Comparison of ENCODE assay signal across 8 mouse cellular contexts in genomic region chr14:55899701-55900413, GRCm38 (mm10). TPM values are rescaled to one million over a fixed set of nuclear protein-coding genes. Genes with fewer than 3 reads are reported as not detected.
DNase-seq lines count a peak whose midpoint lies in the region; ATAC-seq and TF ChIP-seq lines count a peak whose summit lies in the region.

TSS of gene Sdr39u1 (minus strand) at chr14:55900293.

- H3K79me2 ChIP-seq in CH12.LX (replicated peaks; ENCODE audit: control insufficient read depth, extremely low read depth, insufficient read depth, poor library complexity, severe bottlenecking), result no peaks in the 10 kb centered on the region

- H3K27me3 ChIP-seq in CH12.LX (replicated peaks), result no peaks in the 10 kb centered on the region
- no peaks in the 10 kb centered on the region for H3K27me3 ChIP-seq in forebrain, postnatal 0 days (ENCODE audit: insufficient read depth, low read length)
- no peaks in the 10 kb centered on the region; the same call in 1 of the 2 replicates for H3K27me3 ChIP-seq in liver, embryonic 16.5 days (ENCODE audit: control insufficient read depth, insufficient read depth, low read depth, low read length)
- no peaks in the 10 kb centered on the region for H3K27me3 ChIP-seq in neural tube, embryonic 12.5 days (replicated peaks)
- H3K27me3 ChIP-seq in stomach, embryonic 16.5 days (ENCODE audit: control insufficient read depth, insufficient read depth, low read length), result no peaks in the 10 kb centered on the region

- no peak for TF ChIP-seq EP300 in CH12.LX (IDR thresholded peaks at IDR 0.05; ENCODE audit: low read length)

- no peak for TF ChIP-seq CTCF in CH12.LX (conservative IDR thresholded peaks at IDR 0.05 in 1 of 2, IDR thresholded peaks at IDR 0.05 in 1 of 2; ENCODE audit: low read depth in 2 of 2, low read length in 2 of 2)
- peak; percentile 4; the same call in 1 of the 2 replicates for TF ChIP-seq CTCF in forebrain, postnatal 0 days (IDR thresholded peaks at IDR 0.05; ENCODE audit: low read depth)

- dilution Hi-C loops in CH12.LX (cut with MboI; ENCODE audit: extremely low pct_ligation_motif_present, extremely low pct_unique_long_range_greater_than_20kb, low sequenced_read_pairs), result no loop called here

- intact Hi-C loops in heart, postnatal 25 days (cut with DNase I), result no loop called here

- peak within 1 kb of the TSS; percentile 92 for H3K9ac ChIP-seq in CH12.LX (ENCODE audit: insufficient read depth, low read depth)
- H3K9ac ChIP-seq in forebrain, postnatal 0 days, result peak within 1 kb of the TSS; percentile 85
- peak within 1 kb of the TSS; percentile 53 for H3K9ac ChIP-seq in liver, embryonic 16.5 days (ENCODE audit: low read depth, low read length)
- H3K9ac ChIP-seq in neural tube, embryonic 12.5 days, result peak within 1 kb of the TSS; percentile 53
- H3K9ac ChIP-seq in stomach, embryonic 16.5 days (ENCODE audit: low read length), result peak within 1 kb of the TSS; percentile 79

- H3K36me3 ChIP-seq in CH12.LX (replicated peaks in 1 of 2; ENCODE audit: control insufficient read depth in 1 of 2, insufficient read depth in 1 of 2, low read length in 1 of 2), result peaks cover 33 to 41% of the 10 kb centered on the region in 2 experiments
- peaks cover 33% of the 10 kb centered on the region for H3K36me3 ChIP-seq in forebrain, postnatal 0 days (ENCODE audit: insufficient read depth)
- peaks cover 18% of the 10 kb centered on the region for H3K36me3 ChIP-seq in liver, embryonic 16.5 days (ENCODE audit: control insufficient read depth, insufficient read depth)
- H3K36me3 ChIP-seq in neural tube, embryonic 12.5 days, result peaks cover 32% of the 10 kb centered on the region
- H3K36me3 ChIP-seq in stomach, embryonic 16.5 days (ENCODE audit: control insufficient read depth, insufficient read depth, low read length), result 0 out of 2 replicates have a peak, but pooled peaks cover 6% of the 10 kb centered on the region

- no peak for TF ChIP-seq RAD21 in CH12.LX (IDR thresholded peaks at IDR 0.05; ENCODE audit: low read depth, low read length)

- peak within 1 kb of the TSS; percentile 89 for H3K27ac ChIP-seq in CH12.LX (ENCODE audit: insufficient read depth, low read depth)
- H3K27ac ChIP-seq in forebrain, postnatal 0 days (ENCODE audit: low read depth, low read length), result peak within 1 kb of the TSS; percentile 76
- H3K27ac ChIP-seq in liver, embryonic 16.5 days (ENCODE audit: low read length), result 0 out of 2 replicates have a peak within 1 kb of the TSS, but pooled peaks have one; percentile 11
- 0 out of 2 replicates have a peak within 1 kb of the TSS, but pooled peaks have one; percentile 4 for H3K27ac ChIP-seq in neural tube, embryonic 12.5 days
- peak within 1 kb of the TSS; percentile 68 for H3K27ac ChIP-seq in stomach, embryonic 16.5 days (ENCODE audit: low read length)

- H3K9me3 ChIP-seq in CH12.LX (replicated peaks; ENCODE audit: low read length), result no peaks in the 10 kb centered on the region
- H3K9me3 ChIP-seq in forebrain, postnatal 0 days (ENCODE audit: low read length), result no peaks in the 10 kb centered on the region
- no peaks in the 10 kb centered on the region for H3K9me3 ChIP-seq in liver, embryonic 16.5 days (replicated peaks; ENCODE audit: control insufficient read depth, low read length)
- H3K9me3 ChIP-seq in neural tube, embryonic 12.5 days, result no peaks in the 10 kb centered on the region
- no peaks in the 10 kb centered on the region for H3K9me3 ChIP-seq in stomach, embryonic 16.5 days (replicated peaks; ENCODE audit: control insufficient read depth, low read length)

- H3K4me2 ChIP-seq in CH12.LX (ENCODE audit: insufficient read depth, low read depth, poor library complexity, severe bottlenecking), result peak within 1 kb of the TSS; percentile 68
- H3K4me2 ChIP-seq in forebrain, postnatal 0 days (ENCODE audit: low read depth), result peak within 1 kb of the TSS; percentile 95
- H3K4me2 ChIP-seq in liver, embryonic 16.5 days (ENCODE audit: low read depth, low read length), result peak within 1 kb of the TSS; percentile 73
- H3K4me2 ChIP-seq in neural tube, embryonic 12.5 days (replicated peaks), result peak within 1 kb of the TSS; percentile 70
- H3K4me2 ChIP-seq in stomach, embryonic 16.5 days (ENCODE audit: low read depth, low read length), result peak within 1 kb of the TSS; percentile 77

- WGBS in forebrain, postnatal 0 days, result 3% methylated on average over 39 of the region's 39 CpGs
- WGBS in liver, embryonic 16.5 days (ENCODE audit: insufficient replicate concordance), result under 1% methylated on average over 39 of the region's 39 CpGs
- WGBS in neural tube, embryonic 12.5 days, result 2% methylated on average over 39 of the region's 39 CpGs
- 2% methylated on average over 39 of the region's 39 CpGs for WGBS in stomach, embryonic 16.5 days

- peak; percentile 96 for DNase-seq in CH12.LX (ENCODE audit: extremely low read depth)
- peak; percentile 87 to 95 for DNase-seq in cerebellum, adult 18-20 months
- DNase-seq in forebrain, postnatal 0 days, result peak; percentile 94
- DNase-seq in heart, postnatal 25 days (ENCODE audit: low spot score), result peak; percentile 71
- DNase-seq in layer of hippocampus, adult 11-12 months (ENCODE audit: low spot score), result peak; percentile 84

- in situ Hi-C loops in CH12.LX (cut with MboI; ENCODE audit: low pct_ligation_motif_present, low pct_unique_long_range_greater_than_20kb, low sequenced_read_pairs), result no loop called here

- peaks cover 13 to 29% of the 10 kb centered on the region in 2 experiments; a peak in 3 of 4 replicates for H3K4me1 ChIP-seq in CH12.LX (ENCODE audit: control insufficient read depth in 1 of 2, insufficient read depth in 2 of 2)
- 0 out of 2 replicates have a peak, but pooled peaks cover 6% of the 10 kb centered on the region for H3K4me1 ChIP-seq in forebrain, postnatal 0 days (ENCODE audit: insufficient read depth)
- peaks cover 12% of the 10 kb centered on the region; the same call in 1 of the 2 replicates for H3K4me1 ChIP-seq in liver, embryonic 16.5 days (ENCODE audit: control insufficient read depth, low read depth, low read length)
- H3K4me1 ChIP-seq in neural tube, embryonic 12.5 days, result peaks cover 14% of the 10 kb centered on the region
- peaks cover 11% of the 10 kb centered on the region for H3K4me1 ChIP-seq in stomach, embryonic 16.5 days (ENCODE audit: control insufficient read depth, insufficient read depth, low read length)

- TF ChIP-seq POLR2A in CH12.LX (IDR thresholded peaks at IDR 0.05; ENCODE audit: low read depth, low read length), result peak; percentile 97

- H3K4me3 ChIP-seq in CH12.LX (replicated peaks in 1 of 3; ENCODE audit: low read depth in 2 of 3, low read length in 2 of 3, poor library complexity in 1 of 3), result peak within 1 kb of the TSS; percentile 73 to 82 (median 73)
- peak within 1 kb of the TSS; percentile 52 for H3K4me3 ChIP-seq in forebrain, postnatal 0 days (ENCODE audit: low read depth, low read length)
- H3K4me3 ChIP-seq in liver, embryonic 16.5 days (ENCODE audit: low read depth, low read length), result peak within 1 kb of the TSS; percentile 51
- H3K4me3 ChIP-seq in neural tube, embryonic 12.5 days, result peak within 1 kb of the TSS; percentile 37
- peak within 1 kb of the TSS; percentile 54 for H3K4me3 ChIP-seq in stomach, embryonic 16.5 days (replicated peaks; ENCODE audit: low read length)

- ATAC-seq in forebrain, postnatal 0 days, result peak; percentile 98
- peak; percentile 73 for ATAC-seq in liver, embryonic 16.5 days (ENCODE audit: low read depth)
- peak; percentile 95 for ATAC-seq in neural tube, embryonic 12.5 days (ENCODE audit: low FRiP score, low read depth)
- ATAC-seq in stomach, embryonic 16.5 days (ENCODE audit: insufficient read depth, low FRiP score), result peak; percentile 93

TF ChIP-seq in CH12.LX, 34 proteins besides CTCF, POLR2A, EP300 and RAD21 (continues in another document):
- TF ChIP-seq MAZ (IDR thresholded peaks at IDR 0.05; ENCODE audit: low read depth, low read length) (peak; percentile 94), USF1 (IDR thresholded peaks at IDR 0.05; ENCODE audit: low read depth, low read length) (peak; percentile 75), MAFK (IDR thresholded peaks at IDR 0.05; ENCODE audit: insufficient replicate concordance, low read length) (no peak), POLR2AphosphoS2 (IDR thresholded peaks at IDR 0.05; ENCODE audit: low read depth, low read length) (peak; percentile 58; the same call in 1 of the 2 replicates), HCFC1 (IDR thresholded peaks at IDR 0.05; ENCODE audit: low read depth, low read length) (peak; percentile 81), TCF12 (IDR thresholded peaks at IDR 0.05; ENCODE audit: low read depth, low read length) (peak; percentile 82), CHD2 (IDR thresholded peaks at IDR 0.05; ENCODE audit: low read length) (peak; percentile 97), MYC (IDR thresholded peaks at IDR 0.05; ENCODE audit: low read depth, low read length) (peak; percentile 82; the same call in 1 of the 2 replicates), MAX (IDR thresholded peaks at IDR 0.05; ENCODE audit: low read length) (peak; percentile 82), KAT2A (IDR thresholded peaks at IDR 0.05; ENCODE audit: insufficient replicate concordance, low read length) (peak; percentile 68; the same call in 1 of the 2 replicates), E2F4 (IDR thresholded peaks at IDR 0.05; ENCODE audit: insufficient replicate concordance, low read depth, low read length) (no peak), BHLHE40 (IDR thresholded peaks at IDR 0.05; ENCODE audit: low read depth, low read length) (peak; percentile 54), NELFE (IDR thresholded peaks at IDR 0.05; ENCODE audit: low read depth, low read length) (peak; percentile 88), MEF2A (IDR thresholded peaks at IDR 0.05; ENCODE audit: borderline replicate concordance, low read depth, low read length) (no peak), ZMIZ1 (IDR thresholded peaks at IDR 0.05; ENCODE audit: low read depth, low read length) (peak; percentile 78; the same call in 1 of the 2 replicates), MXI1 (IDR thresholded peaks at IDR 0.05; ENCODE audit: low read depth, low read length) (peak; percentile 49; the same call in 1 of the 2 replicates), SIN3A (IDR thresholded peaks at IDR 0.05; ENCODE audit: low read length) (peak; percentile 70), ZNF384 (IDR thresholded peaks at IDR 0.05; ENCODE audit: low read depth, low read length) (no peak), NRF1 (IDR thresholded peaks at IDR 0.05; ENCODE audit: low read depth, low read length) (peak; percentile 86)

RNA-seq across cellular contexts. Expression of gene Sdr39u1, which starts in this region (rescaled TPM):
- 66.7 and 77.6 TPM in 2 replicates for total RNA-seq in CH12.LX (2012; rRNA removed)
- total RNA-seq in CH12.LX (2014; rRNA removed), result 61.4 and 66.0 TPM in 2 replicates
- polyA plus RNA-seq in CH12.LX (2012; ENCODE audit: insufficient read length, low read depth), result 73.2 and 90.8 TPM in 2 replicates
- total RNA-seq in forebrain, postnatal 0 days (2014; rRNA removed), result 96.2 and 103 TPM in 2 replicates
- polyA plus RNA-seq in forebrain, postnatal 0 days (2015; fragmentation: Nextera tagmentation; extraction: Ambion mirVana), result 131 and 132 TPM in 2 replicates
- 100 to 1,000 TPM; 107 to 108 TPM for total RNA-seq in heart, postnatal 25 days (2021)
- polyA plus RNA-seq in liver, embryonic 16.5 days (2015; fragmentation: Nextera tagmentation; extraction: Ambion mirVana), result 11.9 and 14.6 TPM in 2 replicates
- 59.9 and 66.0 TPM in 2 replicates for polyA plus RNA-seq in neural tube, embryonic 12.5 days (2016; fragmentation: Nextera tagmentation; extraction: Ambion mirVana)
- 65.5 and 66.5 TPM in 2 replicates for polyA plus RNA-seq in stomach, embryonic 16.5 days (2015; fragmentation: Nextera tagmentation; extraction: Ambion mirVana)

Comparison
In these comparisons a context has a peak if more than half of its experiments do, and no peak if none do; other contexts are left out.
1. Peak in every context shown above with its lines: DNase-seq, ATAC-seq, H3K4me3 ChIP-seq and H3K27ac ChIP-seq.
2. H3K27ac ChIP-seq: peak in every context shown above with its lines; median percentile 89 in CH12.LX; 76 in forebrain, postnatal 0 days; 68 in stomach, embryonic 16.5 days; 11 in liver, embryonic 16.5 days; 4 in neural tube, embryonic 12.5 days.